Mouse (Mus musculus) yolk sac, embryonic 10.5 days (tissue): ENCODE measurements around the gene Ttc28.
A peak's percentile ranks its signal among the peaks of the same experiment; 100 is the strongest.
"Not testable (repeated sequence)": the region's sequence is repeated elsewhere in the genome, so short reads cannot be mapped to it uniquely, and the experiment has no call there.

Experiments used
- DNase-seq: peaks from one replicate; pipeline ENCODE4 v3.0.0-alpha.2; 2017; ENCODE audit warnings: low spot score

Ttc28 gene

DNA sequence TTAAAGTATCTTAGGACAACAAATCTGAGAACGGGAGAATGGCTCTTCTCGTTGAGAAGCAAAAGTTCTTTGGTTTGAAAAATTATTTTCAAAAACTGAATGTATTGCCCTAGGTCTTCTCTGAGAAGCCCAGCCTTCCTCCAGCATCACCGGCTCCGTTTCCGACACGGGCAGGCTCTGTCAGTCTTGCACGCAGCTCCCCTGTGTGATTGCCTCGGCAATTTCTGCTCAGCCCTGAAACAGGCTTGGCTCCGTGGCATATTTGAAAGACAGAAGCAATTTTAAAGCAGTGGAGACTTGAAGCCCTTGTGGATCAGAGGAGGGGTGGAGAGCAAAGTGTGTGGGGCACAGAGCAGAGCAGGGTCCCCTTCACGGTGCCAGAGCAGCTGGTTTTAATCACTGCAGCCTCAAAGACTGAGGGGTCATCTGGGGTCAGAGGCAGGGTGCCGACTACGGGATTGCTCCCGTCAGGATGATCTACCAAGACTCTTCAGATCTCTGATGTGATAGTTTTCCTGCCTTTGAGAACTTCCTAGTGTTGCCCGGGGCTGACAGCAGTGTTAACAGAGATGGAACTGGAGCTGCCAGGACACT, 363.9 kb downstream of the Ttc28 start:
- peak; percentile 44 for DNase-seq

DNA sequence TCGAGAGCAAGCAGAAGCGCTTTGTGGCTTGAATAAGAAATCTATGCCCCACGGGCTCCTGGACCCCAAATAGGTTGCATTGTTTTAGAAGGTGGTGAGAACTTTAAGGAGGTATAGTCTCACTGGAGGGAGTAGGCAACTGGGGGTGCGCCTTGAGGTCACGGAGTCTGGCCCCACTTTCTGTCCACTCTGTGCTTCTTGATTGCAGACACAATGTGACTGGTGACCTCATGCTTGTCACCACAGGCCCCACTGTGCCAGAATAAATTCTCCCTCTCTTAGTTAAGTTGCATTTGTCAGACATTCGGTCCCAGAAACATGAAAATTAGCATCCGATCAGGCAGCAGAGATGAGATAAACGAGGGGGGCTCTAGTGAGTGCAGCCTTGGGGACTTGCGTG, 364.5 kb downstream of the Ttc28 start:
- no peak for DNase-seq

DNA sequence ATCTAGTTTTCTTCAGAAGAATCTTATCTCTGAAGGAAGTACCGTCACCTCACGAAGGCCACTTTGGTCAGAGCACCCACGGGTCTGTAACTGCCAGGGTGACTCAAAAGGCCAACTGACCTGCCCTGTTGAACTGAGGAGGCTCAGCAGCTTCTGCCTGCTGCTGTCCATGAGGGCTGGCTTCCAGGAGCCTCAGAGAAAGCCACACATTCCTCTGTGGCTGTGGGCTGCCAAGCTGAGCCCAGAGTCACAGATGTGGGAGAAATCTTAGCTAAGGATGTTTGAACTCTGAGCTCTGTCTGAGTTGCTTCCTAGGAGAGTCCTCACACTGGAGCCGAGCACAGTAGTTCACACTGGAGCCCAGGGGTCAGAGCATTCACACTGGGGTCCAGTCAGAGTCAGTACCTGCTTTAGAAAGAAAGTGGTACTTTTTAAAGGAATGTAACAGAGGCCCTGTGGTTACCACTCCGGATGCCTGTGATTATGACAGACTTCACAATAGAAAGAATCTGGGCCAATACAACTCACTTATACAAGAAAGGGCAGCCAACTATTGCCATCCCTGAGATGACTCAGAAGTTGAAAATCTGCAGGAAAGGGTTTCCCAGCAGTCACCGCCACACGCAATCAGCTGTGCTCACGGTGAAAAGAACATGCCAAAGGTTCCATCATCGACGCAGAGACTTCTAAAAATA, 368.1 kb downstream of the Ttc28 start:
- no peak for DNase-seq

- no peak for DNase-seq
Measured at GRCm38 (mm10) chr5:111252147-111252546, 372.5 kb downstream of the Ttc28 start.

GRCm38 (mm10) chr5:111254362-111254761, 374.8 kb downstream of the Ttc28 start:
- no peak for DNase-seq

GRCm38 (mm10) chr5:111254781-111255180, 375.2 kb downstream of the Ttc28 start:
- DNase-seq, result no peak

- DNase-seq, result no peak
Measured at GRCm38 (mm10) chr5:111256181-111256580, 376.6 kb downstream of the Ttc28 start.

DNA sequence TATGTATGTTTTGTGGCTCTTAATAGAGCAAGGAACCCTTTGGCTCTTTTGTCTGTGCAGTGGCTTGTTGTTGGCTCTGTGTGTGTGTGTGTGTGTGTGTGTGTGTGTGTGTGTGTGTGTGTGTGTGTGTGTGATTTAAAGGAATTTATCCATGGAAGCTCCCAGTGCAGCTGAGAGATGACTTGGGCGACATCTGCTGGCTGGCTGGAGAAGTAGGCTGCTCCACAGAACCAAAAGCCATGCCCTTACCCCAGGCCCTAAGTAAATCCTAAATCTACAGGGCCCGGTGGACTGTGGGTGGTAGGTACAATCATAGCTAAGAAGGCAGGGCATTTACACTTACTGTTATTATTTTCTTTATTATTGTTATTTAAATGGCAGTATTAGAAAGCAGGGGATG, 377.5 kb downstream of the Ttc28 start:
- DNase-seq, result peak; percentile 40

DNA sequence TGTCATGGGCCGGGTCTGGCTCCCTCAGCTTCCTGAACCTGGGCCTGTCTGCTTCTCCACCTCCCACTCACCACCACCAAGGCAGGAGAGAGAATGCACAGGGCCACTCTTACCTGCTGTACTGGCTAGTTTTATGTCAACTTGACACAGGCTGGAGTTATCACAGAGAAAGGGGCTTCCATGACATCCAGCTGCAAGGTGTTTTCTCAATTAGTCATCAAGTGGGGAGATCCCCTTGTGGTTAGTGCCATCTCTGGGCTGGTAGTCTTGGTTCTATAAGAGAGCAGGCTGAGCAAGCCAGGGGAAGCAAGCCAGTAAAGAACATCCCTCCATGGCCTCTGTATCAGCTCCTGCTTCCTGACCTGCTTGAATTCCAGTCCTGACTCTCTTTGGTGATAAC, 381.6 kb downstream of the Ttc28 start:
- not testable (repeated sequence) for DNase-seq

- no peak for DNase-seq
Measured at GRCm38 (mm10) chr5:111261733-111262573, 382.4 kb downstream of the Ttc28 start.

GRCm38 (mm10) chr5:111262574-111263239, 383.1 kb downstream of the Ttc28 start:
- DNase-seq, result peak; percentile 45

DNA sequence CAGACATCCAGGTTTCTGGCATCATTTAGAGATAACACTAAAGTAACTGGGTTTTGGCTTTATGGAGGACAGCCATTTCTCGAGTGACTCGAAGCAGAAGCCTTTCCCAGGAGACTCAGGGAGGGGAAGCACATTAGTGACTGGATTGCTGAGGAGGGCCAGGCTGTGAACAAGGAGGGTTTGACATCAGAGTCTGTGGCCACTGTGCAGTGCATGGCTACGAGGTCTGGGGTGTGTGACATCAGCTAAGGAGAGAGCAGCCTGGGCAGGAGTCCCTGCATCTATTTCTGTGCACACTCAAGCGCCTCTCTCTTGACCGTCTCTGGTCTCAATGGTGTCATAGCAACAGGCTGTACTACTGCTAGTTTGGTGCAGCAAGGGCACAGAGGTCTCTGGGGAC, 383.8 kb downstream of the Ttc28 start:
- DNase-seq, result no peak

DNA sequence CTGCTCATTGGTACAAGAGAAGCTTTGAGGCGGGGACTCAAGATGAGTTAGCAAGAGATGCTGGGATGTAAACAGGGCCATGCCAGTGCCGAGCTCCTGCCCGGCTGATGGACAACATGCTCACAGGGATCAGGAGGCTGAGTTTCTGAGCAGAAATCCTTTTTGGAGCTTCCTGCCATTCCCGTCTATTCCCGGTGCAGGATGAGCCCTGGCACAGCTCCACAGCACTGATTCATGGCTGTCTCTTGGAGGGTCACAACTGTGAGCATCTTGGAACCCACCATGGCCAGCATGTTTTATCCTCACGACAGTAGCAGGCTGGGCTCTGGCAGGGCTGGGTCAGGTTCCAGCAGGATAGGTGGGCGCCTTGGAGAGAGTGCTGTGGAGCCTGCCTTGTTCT, 384.9 kb downstream of the Ttc28 start:
- DNase-seq, result no peak

- no peak for DNase-seq
Measured at GRCm38 (mm10) chr5:111266658-111267057, 387.1 kb downstream of the Ttc28 start.

GRCm38 (mm10) chr5:111267100-111267499, 387.5 kb downstream of the Ttc28 start:
- no peak for DNase-seq

DNA sequence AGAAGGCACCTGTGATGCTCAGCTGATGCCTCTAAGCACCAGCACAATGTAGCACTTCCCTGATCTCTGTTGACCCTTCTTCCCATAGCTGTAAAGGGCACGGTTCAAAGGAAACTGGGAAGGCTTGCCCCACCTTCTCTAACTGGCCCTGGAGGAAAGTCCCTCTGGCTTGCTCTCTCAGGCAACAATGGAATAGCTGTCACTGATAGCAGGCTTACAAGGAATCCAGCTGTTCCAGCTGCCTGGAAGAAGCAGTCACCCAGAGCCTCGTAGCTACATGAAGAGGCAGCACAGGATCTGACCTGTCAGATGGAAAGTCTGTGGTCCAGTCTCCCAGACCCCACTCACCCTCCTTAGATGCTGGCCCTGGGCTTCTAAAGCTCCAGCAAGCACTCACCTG, 389.2 kb downstream of the Ttc28 start:
- no peak for DNase-seq

- peak; percentile 69 for DNase-seq
Measured at GRCm38 (mm10) chr5:111269613-111270205, 390.1 kb downstream of the Ttc28 start.

DNA sequence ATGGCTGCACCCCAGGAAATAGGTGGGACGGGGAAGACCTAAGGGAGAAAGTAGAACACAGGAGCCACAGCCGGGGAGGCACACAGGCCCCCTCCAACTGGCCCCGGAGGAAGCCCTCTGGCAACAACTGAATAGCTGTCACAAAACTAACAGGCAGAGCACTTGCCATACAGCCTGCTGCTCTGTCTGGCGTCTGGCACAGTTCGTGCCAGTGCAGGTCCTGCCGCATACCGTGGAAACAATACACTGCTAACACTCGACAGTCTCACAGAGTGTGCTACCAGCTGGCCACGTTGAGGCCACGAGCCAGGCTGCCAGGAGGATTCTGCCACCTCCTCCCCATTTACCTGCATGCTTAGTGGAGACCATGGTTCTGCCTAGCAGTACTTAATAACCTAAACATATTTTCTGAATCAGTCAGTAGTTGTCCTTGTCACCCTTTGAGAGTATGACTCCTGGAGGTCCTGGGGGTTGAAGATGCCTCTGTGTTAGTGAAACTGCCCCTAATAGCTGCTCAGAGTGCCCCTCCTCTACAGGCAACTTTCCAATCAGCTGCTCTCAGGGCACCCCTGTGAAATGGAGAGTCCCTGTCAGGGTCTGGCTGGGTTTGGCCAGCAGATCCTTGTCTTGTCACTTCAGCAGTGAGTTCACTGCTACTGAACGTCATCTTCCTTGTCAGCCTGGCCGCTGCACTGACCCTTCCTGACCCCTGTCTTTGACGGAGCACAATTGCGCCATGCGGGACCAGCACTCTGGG, 390.8 kb downstream of the Ttc28 start:
- DNase-seq, result no peak

GRCm38 (mm10) chr5:111273589-111273988, 394.0 kb downstream of the Ttc28 start:
- peak; percentile 67 for DNase-seq

GRCm38 (mm10) chr5:111274948-111275347, 395.3 kb downstream of the Ttc28 start:
- no peak for DNase-seq

DNA sequence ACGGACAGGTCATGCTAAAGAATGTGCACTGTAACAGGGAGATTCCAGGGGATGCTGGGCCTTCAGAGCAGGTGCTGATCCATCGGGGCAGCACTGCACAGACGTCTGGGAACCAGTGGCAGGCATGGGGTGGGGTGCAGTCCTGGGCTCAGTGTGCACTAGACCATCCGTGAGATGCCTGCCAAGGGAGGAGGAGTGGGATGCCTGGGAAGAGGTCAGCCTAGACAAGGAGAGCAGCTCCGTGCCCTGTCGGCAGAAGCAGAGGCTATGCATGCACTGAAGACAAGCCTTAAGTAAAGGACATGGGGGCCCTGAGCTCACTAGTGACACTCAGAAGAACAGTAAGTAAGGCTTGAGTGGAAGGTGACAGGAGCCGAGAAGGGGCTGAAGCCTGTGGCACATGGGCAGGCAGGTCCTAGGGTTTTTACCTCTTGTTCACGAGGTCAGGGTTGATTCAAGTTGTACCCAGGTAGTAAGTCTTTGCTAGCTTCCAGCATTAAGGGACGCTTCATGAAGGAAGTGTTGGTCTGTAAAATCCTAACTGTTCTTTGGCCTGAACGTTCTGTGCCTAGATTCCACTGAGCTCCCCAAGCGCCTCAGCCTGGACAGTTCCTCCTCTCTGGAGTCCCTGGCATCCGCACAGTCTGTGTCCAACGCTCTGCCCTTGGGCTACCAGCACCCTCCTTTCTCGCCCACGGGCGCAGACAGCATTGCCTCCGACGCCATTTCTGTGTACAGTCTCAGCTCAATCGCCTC, 405.0 kb downstream of the Ttc28 start:
- no peak for DNase-seq
